14 mouse cellular contexts compared by ENCODE assay signal in the genomic region with DNA sequence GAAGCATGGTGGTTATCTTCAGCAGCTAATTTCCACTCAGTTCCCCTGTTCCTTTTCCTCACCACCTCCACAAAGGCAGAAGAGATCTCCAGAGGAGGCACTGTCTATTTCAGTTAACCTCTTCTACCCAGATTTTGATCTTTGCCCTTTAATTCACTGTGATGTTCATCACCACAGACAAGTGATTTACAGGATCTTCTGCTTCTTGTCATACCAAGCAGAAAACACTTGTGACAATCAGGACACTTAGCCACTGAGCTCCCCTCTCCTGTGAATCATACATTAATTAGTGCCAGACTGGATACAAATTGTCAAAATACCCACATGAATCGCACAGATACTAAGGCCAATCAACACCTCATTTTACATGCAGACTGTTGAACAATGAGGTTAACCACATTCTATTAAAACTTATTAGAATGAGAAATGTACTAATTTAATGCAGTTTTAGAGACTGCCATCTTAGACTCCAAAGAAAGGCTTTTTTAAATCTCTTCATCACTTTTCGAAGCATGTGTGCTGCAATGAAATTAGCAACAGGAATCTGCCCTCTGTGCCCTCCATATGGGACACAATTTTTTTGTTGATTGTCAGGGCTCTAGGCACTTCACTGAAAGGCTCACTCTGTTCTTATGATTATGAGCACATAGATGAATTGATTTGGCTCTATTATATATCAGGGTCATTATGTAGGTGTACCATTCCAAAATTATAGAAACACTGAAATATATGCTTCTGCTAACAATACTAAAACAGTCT.
"Had no signal": no experiment of that assay in that cellular context is flagged by ENCODE, and none has a peak within 500 bp of the region (broad histone marks: within the 10 kb centered on the region; RNA-seq: fewer than 3 reads in every experiment).

No protein-coding gene starts in this region.

- H3K27ac ChIP-seq: limb, embryonic 12.5 days; liver, embryonic 13.5 days; lung, embryonic 15.5 days; neural tube, embryonic 15.5 days had no signal

- DNase-seq: kidney, adult 8-10 months; kidney, postnatal 25 days; liver; liver, embryonic 13.5 days; liver, postnatal 0 days; lung, postnatal 14 days; right cerebral cortex, postnatal 4 days; spleen, adult 18-20 months; thymus, adult 18-20 months; thymus, postnatal 14 days had no signal

- H3K9ac ChIP-seq: limb, embryonic 12.5 days; liver, embryonic 13.5 days; liver, postnatal 0 days; lung, embryonic 15.5 days; neural tube, embryonic 15.5 days had no signal

- H3K9me3 ChIP-seq: limb, embryonic 12.5 days; liver, embryonic 13.5 days; lung, embryonic 15.5 days; neural tube, embryonic 15.5 days had no signal

- H3K4me2 ChIP-seq: limb, embryonic 12.5 days; liver, embryonic 13.5 days; lung, embryonic 15.5 days; neural tube, embryonic 15.5 days had no signal

- H3K4me3 ChIP-seq: limb, embryonic 12.5 days; liver, embryonic 13.5 days; lung, embryonic 15.5 days; myocyte; neural tube, embryonic 15.5 days had no signal

- ATAC-seq: liver, postnatal 0 days had no signal

- H3K4me1 ChIP-seq: liver, embryonic 13.5 days; lung, embryonic 15.5 days; neural tube, embryonic 15.5 days had no signal

- H3K36me3 ChIP-seq: limb, embryonic 12.5 days; liver, embryonic 13.5 days; lung, embryonic 15.5 days; neural tube, embryonic 15.5 days had no signal

- H3K27me3 ChIP-seq: limb, embryonic 12.5 days; liver, embryonic 13.5 days; lung, embryonic 15.5 days; neural tube, embryonic 15.5 days had no signal
